Mouse (Mus musculus) neural tube, embryonic 10.5 days (tissue): ENCODE data around the gene Tm4sf4.

Experiments used
- DNase-seq: peaks from one replicate; pipeline ENCODE4 v3.0.0-alpha.2; 2017; ENCODE audit warnings: low spot score; ENCODE audit errors: extremely low spot score

Gene Tm4sf4

GRCm38 (mm10) chr3:57425089-57425730 is at the start of gene Tm4sf4:
Gene Tm4sf4 (plus strand): TSS chr3:57425314.
- no peak for DNase-seq

GRCm38 (mm10) chr3:57386423-57386822 is 38.7 kb upstream of the Tm4sf4 start:
- no peak for DNase-seq

GRCm38 (mm10) chr3:57386895-57387294 is 38.2 kb upstream of the Tm4sf4 start:
- no peak for DNase-seq

- DNase-seq = no peak
Observed at GRCm38 (mm10) chr3:57387593-57387992, 37.5 kb upstream of the Tm4sf4 start.

GRCm38 (mm10) chr3:57411535-57411934 is 13.6 kb upstream of the Tm4sf4 start:
- DNase-seq = no peak

- no peak for DNase-seq
Observed at GRCm38 (mm10) chr3:57420233-57420632, 4.9 kb upstream of the Tm4sf4 start.

GRCm38 (mm10) chr3:57420660-57421059 is 4.5 kb upstream of the Tm4sf4 start:
- no peak for DNase-seq

- DNase-seq = no peak
Observed at GRCm38 (mm10) chr3:57426351-57426750, 1.2 kb downstream of the Tm4sf4 start.

GRCm38 (mm10) chr3:57428682-57429464 is 3.8 kb downstream of the Tm4sf4 start:
- DNase-seq = no peak

GRCm38 (mm10) chr3:57429486-57429885 is 4.4 kb downstream of the Tm4sf4 start:
- no peak for DNase-seq

GRCm38 (mm10) chr3:57431706-57432105 is 6.6 kb downstream of the Tm4sf4 start:
- no peak for DNase-seq

GRCm38 (mm10) chr3:57435364-57435763 is 10.2 kb downstream of the Tm4sf4 start:
- no peak for DNase-seq

- DNase-seq = no peak
Observed at GRCm38 (mm10) chr3:57440956-57441355, 15.8 kb downstream of the Tm4sf4 start.

GRCm38 (mm10) chr3:57445706-57446105 is 20.6 kb downstream of the Tm4sf4 start:
- no peak for DNase-seq

- DNase-seq = no peak
Observed at GRCm38 (mm10) chr3:57447889-57448288, 22.8 kb downstream of the Tm4sf4 start.

- peak; percentile 56 for DNase-seq
Observed at GRCm38 (mm10) chr3:57448445-57448844, 23.3 kb downstream of the Tm4sf4 start.

- no peak for DNase-seq
Observed at GRCm38 (mm10) chr3:57458652-57459051, 33.5 kb downstream of the Tm4sf4 start.

- DNase-seq = no peak
Observed at GRCm38 (mm10) chr3:57463302-57463701, 38.2 kb downstream of the Tm4sf4 start.

GRCm38 (mm10) chr3:57466289-57466688 is 41.2 kb downstream of the Tm4sf4 start:
- DNase-seq = no peak

GRCm38 (mm10) chr3:57469325-57469724 is 44.2 kb downstream of the Tm4sf4 start:
- DNase-seq = no peak

- DNase-seq = peak; percentile 36
Observed at GRCm38 (mm10) chr3:57470326-57470725, 45.2 kb downstream of the Tm4sf4 start.

- DNase-seq = peak; percentile 49
Observed at GRCm38 (mm10) chr3:57470981-57471601, 46.0 kb downstream of the Tm4sf4 start.
